Mouse (Mus musculus) limb, embryonic 11.5 days (tissue): ENCODE measurements at regions not wholly inside any gene's neighbourhood (a gene's known extent, or its start where the extent isn't known, plus 50 kb on each side); places are given as distances from the start of the nearest gene placed in this dataset.
A peak's percentile ranks its signal among the peaks of the same experiment; 100 is the strongest.

Experiments used
- ATAC-seq: fragments of 200-750 bp; cut with Nextera tagmentation; 2 replicates; pipeline ENCODE4 v1.8.0; 2017; ENCODE audit warnings: low read depth; ENCODE audit not compliant: insufficient number of reproducible peaks, low FRiP score, low TSS enrichment
- DNase-seq: peaks from one replicate; pipeline ENCODE4 v3.0.0-alpha.2; 2015; ENCODE audit warnings: low spot score
- H3K27ac ChIP-seq: fragments of 300-500 bp; sonication (generic); replicated peaks from 2 replicates; pipeline ENCODE4 v1.5.1; 2014; ENCODE audit warnings: low read depth, mild to moderate bottlenecking, low read length
- H3K27me3 ChIP-seq: fragments of 300-500 bp; sonication (generic); 2 replicates; pipeline ENCODE4 v1.6.1; 2014; ENCODE audit warnings: mild to moderate bottlenecking, low read length, mixed read lengths; ENCODE audit not compliant: control insufficient read depth, insufficient read depth
- H3K36me3 ChIP-seq: fragments of 300-500 bp; sonication (generic); 2 replicates; pipeline ENCODE4 v1.6.1; 2014; ENCODE audit warnings: mild to moderate bottlenecking, low read length, moderate library complexity, mixed read lengths; ENCODE audit not compliant: control insufficient read depth, insufficient read depth
- H3K4me1 ChIP-seq: fragments of 300-500 bp; sonication (generic); 2 replicates; pipeline ENCODE4 v1.6.1; 2014; ENCODE audit warnings: low read length, mixed read lengths; ENCODE audit not compliant: control insufficient read depth, insufficient read depth
- H3K4me2 ChIP-seq: fragments of 300-500 bp; sonication (generic); 2 replicates; pipeline ENCODE4 v1.6.1; 2014; ENCODE audit warnings: low read depth, mild to moderate bottlenecking, moderate library complexity; ENCODE audit not compliant: severe bottlenecking
- H3K4me3 ChIP-seq: fragments of 300-500 bp; sonication (generic); 2 replicates; pipeline ENCODE4 v1.5.1; 2014; ENCODE audit warnings: low read depth, low read length
- H3K9ac ChIP-seq: fragments of 300-500 bp; sonication (generic); 2 replicates; pipeline ENCODE4 v1.6.1; 2014; ENCODE audit warnings: mild to moderate bottlenecking, low read length
- H3K9me3 ChIP-seq: fragments of 300-500 bp; sonication (generic); 2 replicates; pipeline ENCODE4 v1.6.1; 2016; ENCODE audit warnings: low read length; ENCODE audit not compliant: control insufficient read depth
- WGBS: fragments of 180-500 bp; shearing (Covaris S2); extraction: QIAGEN DNeasy Blood & Tissue Kit; methylation state at CpG from one replicate; pipeline ENCODE4 v1.1.7; 2014; 5-methylcytosine and 5-hydroxymethylcytosine counted together

GRCm38 (mm10) chr3:143823395-143823777 lies 381.6 kb downstream of the Lmo4 start:
- no peak overlapping the region for H3K4me3 ChIP-seq
- no peaks in the 10 kb centered on the region; the same call in 1 of the 2 replicates for H3K4me1 ChIP-seq
- ATAC-seq (no peak), DNase-seq (no peak)
- H3K36me3 ChIP-seq: no peaks in the 10 kb centered on the region
- no peak overlapping the region for H3K4me2 ChIP-seq
- no peak overlapping the region for H3K9ac ChIP-seq
- no peaks in the 10 kb centered on the region for H3K27me3 ChIP-seq
- no peaks in the 10 kb centered on the region for H3K9me3 ChIP-seq
- H3K27ac ChIP-seq: no peak overlapping the region
- WGBS: 30% methylated on average over 1 of the region's 1 CpGs

GRCm38 (mm10) chr3:143822564-143823394 lies 382.2 kb downstream of the Lmo4 start:
- no peaks in the 10 kb centered on the region for H3K9me3 ChIP-seq
- no peak overlapping the region for H3K4me3 ChIP-seq
- H3K4me2 ChIP-seq: no peak overlapping the region
- WGBS: 41% methylated on average over 8 of the region's 8 CpGs
- no peaks in the 10 kb centered on the region for H3K27me3 ChIP-seq
- no peaks in the 10 kb centered on the region; the same call in 1 of the 2 replicates for H3K4me1 ChIP-seq
- H3K36me3 ChIP-seq: no peaks in the 10 kb centered on the region
- ATAC-seq (no peak), DNase-seq (no peak)
- no peak overlapping the region for H3K27ac ChIP-seq
- no peak overlapping the region for H3K9ac ChIP-seq

- H3K4me2 ChIP-seq: no peak overlapping the region
- H3K27me3 ChIP-seq: no peaks in the 10 kb centered on the region
- no peak overlapping the region for H3K27ac ChIP-seq
- no peak overlapping the region for H3K9ac ChIP-seq
- no peaks in the 10 kb centered on the region for H3K36me3 ChIP-seq
- WGBS: 51% methylated on average over 8 of the region's 8 CpGs
- no peaks in the 10 kb centered on the region for H3K9me3 ChIP-seq
- DNase-seq (peak; percentile 55), ATAC-seq (no peak)
- H3K4me1 ChIP-seq: peaks cover 3% of the 10 kb centered on the region; the same call in 1 of the 2 replicates
- no peak overlapping the region for H3K4me3 ChIP-seq
These were observed 397.5 kb downstream of the Lmo4 start for GRCm38 (mm10) chr3:143807544-143807943.

- H3K4me2 ChIP-seq: no peak overlapping the region
- H3K4me1 ChIP-seq: peaks cover 3% of the 10 kb centered on the region; the same call in 1 of the 2 replicates
- DNase-seq (no peak), ATAC-seq (no peak)
- WGBS: 82% methylated on average over 3 of the region's 3 CpGs
- H3K9me3 ChIP-seq: no peaks in the 10 kb centered on the region
- H3K27ac ChIP-seq: no peak overlapping the region
- no peaks in the 10 kb centered on the region for H3K27me3 ChIP-seq
- H3K36me3 ChIP-seq: no peaks in the 10 kb centered on the region
- no peak overlapping the region for H3K4me3 ChIP-seq
- no peak overlapping the region for H3K9ac ChIP-seq
These were observed 398.1 kb downstream of the Lmo4 start for GRCm38 (mm10) chr3:143806940-143807339.

- ATAC-seq (no peak), DNase-seq (no peak)
- 42% methylated on average over 5 of the region's 5 CpGs for WGBS
- Histone ChIP-seq H3K4me1 (peaks cover 6% of the 10 kb centered on the region), H3K27me3 (no peaks in the 10 kb centered on the region), H3K4me3 (no peak overlapping the region), H3K27ac (no peak overlapping the region), H3K4me2 (no peak overlapping the region), H3K9ac (no peak overlapping the region), H3K36me3 (no peaks in the 10 kb centered on the region), H3K9me3 (no peaks in the 10 kb centered on the region)
These were observed 407.2 kb downstream of the Lmo4 start for GRCm38 (mm10) chr3:143797850-143798249.

- peaks cover 6% of the 10 kb centered on the region; the same call in 1 of the 2 replicates for H3K4me1 ChIP-seq
These were observed 414.1 kb downstream of the Lmo4 start for GRCm38 (mm10) chr3:143790905-143791304.

GRCm38 (mm10) chr3:143789932-143790570 lies 415.0 kb downstream of the Lmo4 start:
- DNase-seq (no peak), ATAC-seq (no peak)
- Histone ChIP-seq H3K4me1 (peaks cover 8% of the 10 kb centered on the region; the same call in 1 of the 2 replicates), H3K4me2 (no peak overlapping the region), H3K4me3 (no peak overlapping the region), H3K27me3 (no peaks in the 10 kb centered on the region), H3K9ac (no peak overlapping the region), H3K27ac (no peak overlapping the region), H3K9me3 (no peaks in the 10 kb centered on the region), H3K36me3 (no peaks in the 10 kb centered on the region)
- WGBS: 70% methylated on average over 8 of the region's 8 CpGs

More at GRCm38 (mm10) chr3:143790905-143791304, 414.1 kb downstream of the Lmo4 start:
- Histone ChIP-seq H3K27me3 (no peaks in the 10 kb centered on the region), H3K36me3 (no peaks in the 10 kb centered on the region), H3K4me2 (no peak overlapping the region), H3K27ac (no peak overlapping the region), H3K4me3 (no peak overlapping the region), H3K9me3 (no peaks in the 10 kb centered on the region), H3K9ac (no peak overlapping the region)
- DNase-seq: no peak
- no peak for ATAC-seq
- WGBS: 72% methylated on average over 8 of the region's 8 CpGs

- WGBS: 91% methylated on average over 8 of the region's 8 CpGs
- Histone ChIP-seq H3K4me1 (peaks cover 3% of the 10 kb centered on the region; the same call in 1 of the 2 replicates), H3K36me3 (no peaks in the 10 kb centered on the region), H3K4me3 (no peak overlapping the region), H3K4me2 (no peak overlapping the region), H3K27me3 (no peaks in the 10 kb centered on the region), H3K9me3 (no peaks in the 10 kb centered on the region), H3K9ac (no peak overlapping the region), H3K27ac (no peak overlapping the region)
- no peak for ATAC-seq
- DNase-seq: no peak
These were observed 418.1 kb downstream of the Lmo4 start for GRCm38 (mm10) chr3:143786889-143787288.
